Mouse (Mus musculus) liver, adult (tissue): ENCODE data around the gene E2f3.

ENCODE experiments used
- GATA4 ChIP-seq: IDR thresholded peaks from 2 replicates; pipeline ENCODE4 v1.6.1; 2014; ENCODE audit warnings: mild to moderate bottlenecking, low read length; ENCODE audit not compliant: insufficient replicate concordance

The E2f3 gene

DNA sequence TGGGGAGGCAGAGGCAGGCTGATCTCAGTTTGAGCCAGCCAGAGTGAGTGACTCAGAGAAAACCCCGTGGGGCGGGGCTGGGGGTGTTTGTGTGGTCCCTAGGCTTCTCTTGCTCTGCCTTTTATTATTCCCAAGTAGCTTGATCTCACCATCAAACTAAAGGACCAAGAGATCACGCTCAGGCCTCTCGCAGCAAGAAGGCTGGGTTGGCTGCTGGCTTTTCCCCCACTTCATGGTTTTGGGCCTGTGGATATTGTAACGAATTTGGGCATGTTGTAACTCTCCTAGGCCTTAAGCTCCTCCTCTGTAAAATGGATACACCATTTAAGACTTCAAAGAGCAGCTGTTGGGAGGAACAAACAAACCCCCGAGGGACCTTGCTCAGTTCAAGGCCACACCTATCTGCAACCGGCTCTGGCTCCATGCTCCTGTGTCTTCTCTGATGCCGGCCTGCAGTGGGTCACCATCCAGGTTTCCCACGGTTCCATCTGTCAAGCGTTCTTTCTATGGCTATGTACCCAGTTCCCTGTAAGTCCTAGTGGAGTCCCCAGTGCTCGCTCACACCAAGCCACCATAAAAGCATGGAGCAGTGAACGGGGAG lies 28.9 kb downstream of the E2f3 start:
- no peak for TF ChIP-seq GATA4

DNA sequence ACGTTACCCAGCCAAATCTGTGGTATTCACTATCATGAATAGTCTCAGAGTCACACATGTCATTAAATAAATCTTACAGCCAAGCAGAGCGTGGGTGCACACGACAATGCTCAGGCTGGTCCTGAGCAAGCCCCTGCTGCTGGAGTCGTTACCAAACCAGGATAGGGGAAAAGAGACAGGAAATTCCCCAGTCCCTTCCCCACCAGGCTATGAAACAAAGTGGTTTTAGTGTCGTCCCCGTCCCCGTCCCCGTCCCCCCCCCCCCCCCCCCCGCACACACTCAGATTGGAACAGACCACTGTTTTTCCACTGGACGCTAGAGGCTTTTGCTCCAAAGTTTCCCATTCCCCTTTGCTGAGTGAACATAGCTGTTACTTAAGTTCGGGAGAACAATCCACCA lies 30.6 kb downstream of the E2f3 start:
- no peak for TF ChIP-seq GATA4

- TF ChIP-seq GATA4, result no peak
Measured at GRCm38 (mm10) chr13:29954741-29955140, 31.1 kb downstream of the E2f3 start.

GRCm38 (mm10) chr13:29953417-29954045 lies 32.3 kb downstream of the E2f3 start:
- TF ChIP-seq GATA4, result no peak

- TF ChIP-seq GATA4, result no peak
Measured at GRCm38 (mm10) chr13:29946045-29946444, 39.8 kb downstream of the E2f3 start.

DNA sequence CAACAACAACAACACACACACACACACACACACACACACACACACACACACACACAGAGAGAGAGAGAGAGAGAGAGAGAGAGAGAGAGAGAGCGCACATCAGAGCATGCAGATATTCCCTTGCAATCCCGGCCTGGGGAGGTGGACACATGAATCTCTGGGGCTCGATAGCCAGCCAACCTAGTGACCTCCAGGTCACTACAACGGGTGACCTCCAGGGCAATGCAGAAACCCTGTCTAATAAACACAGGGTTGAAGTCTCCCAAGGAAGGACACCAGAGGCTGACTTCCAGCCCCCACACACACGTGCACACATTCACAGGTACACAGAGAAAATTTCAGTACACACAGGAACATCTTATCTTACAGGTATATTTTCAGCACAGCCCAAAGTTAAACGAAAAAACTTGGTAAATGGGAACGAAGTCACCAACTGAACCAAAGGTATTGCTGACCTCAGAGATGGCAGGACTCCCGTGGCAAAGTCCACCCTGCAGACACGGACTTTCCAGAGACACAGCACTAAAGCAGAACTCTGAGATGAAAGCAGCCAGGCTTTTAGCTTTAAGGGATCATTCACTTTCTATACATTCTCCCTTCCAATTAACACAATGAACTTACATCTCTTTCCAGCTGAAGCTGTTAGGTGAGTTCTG lies 40.8 kb downstream of the E2f3 start:
- TF ChIP-seq GATA4, result no peak

DNA sequence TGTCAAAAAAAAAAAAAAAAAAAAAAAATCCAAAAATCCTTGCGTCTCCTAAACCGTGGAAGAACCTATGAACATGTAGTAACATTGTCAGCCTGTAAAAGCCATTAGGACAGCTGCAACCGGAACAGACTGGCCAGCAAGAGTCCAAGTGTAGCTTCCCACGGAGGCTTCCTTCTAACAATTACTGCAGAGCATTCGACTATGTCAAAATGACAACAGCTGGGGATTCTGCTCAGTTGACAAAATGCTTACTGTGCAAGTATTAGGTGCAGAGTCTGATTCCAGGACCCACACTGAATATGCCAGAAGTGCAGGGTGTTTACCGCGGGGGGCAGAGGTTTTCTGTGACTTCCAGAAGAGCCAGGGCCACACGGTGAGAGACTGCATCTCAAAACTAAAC lies 41.4 kb downstream of the E2f3 start:
- no peak for TF ChIP-seq GATA4

- no peak for TF ChIP-seq GATA4
Measured at GRCm38 (mm10) chr13:29943541-29944039, 42.3 kb downstream of the E2f3 start.

GRCm38 (mm10) chr13:29940071-29940470 lies 45.8 kb downstream of the E2f3 start:
- TF ChIP-seq GATA4, result no peak

DNA sequence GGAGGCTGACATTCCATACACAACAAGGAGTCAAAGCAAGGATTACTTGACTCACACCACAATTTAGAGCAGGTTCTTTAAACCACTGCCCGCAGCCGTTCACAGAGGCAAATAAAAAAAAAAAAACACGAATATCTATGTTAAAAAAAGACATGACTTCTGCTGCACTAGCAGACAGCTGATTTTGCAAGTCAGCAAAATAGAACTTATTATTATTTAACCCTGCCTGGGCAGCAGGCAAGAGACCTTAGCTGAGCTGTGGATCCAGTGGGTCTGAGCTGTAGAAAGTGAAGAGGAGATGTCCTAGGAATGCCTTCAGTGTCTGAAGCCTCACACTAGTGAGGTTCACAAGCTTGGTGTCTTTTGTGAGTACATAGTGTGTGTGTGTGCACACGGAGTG lies 46.5 kb downstream of the E2f3 start:
- TF ChIP-seq GATA4, result no peak

GRCm38 (mm10) chr13:29938776-29939175 lies 47.1 kb downstream of the E2f3 start:
- TF ChIP-seq GATA4, result no peak

- no peak for TF ChIP-seq GATA4
Measured at GRCm38 (mm10) chr13:29926168-29926567, 59.7 kb downstream of the E2f3 start.

- no peak for TF ChIP-seq GATA4
Measured at GRCm38 (mm10) chr13:29919841-29920240, 66.0 kb downstream of the E2f3 start.

- TF ChIP-seq GATA4, result no peak
Measured at GRCm38 (mm10) chr13:29916561-29916960, 69.3 kb downstream of the E2f3 start.

GRCm38 (mm10) chr13:29913606-29914005 lies 72.3 kb downstream of the E2f3 start:
- TF ChIP-seq GATA4, result no peak

- TF ChIP-seq GATA4, result no peak
Measured at GRCm38 (mm10) chr13:29913061-29913460, 72.8 kb downstream of the E2f3 start.
